Mouse (Mus musculus): ENCODE data around the gene Kif2c.

DNA sequence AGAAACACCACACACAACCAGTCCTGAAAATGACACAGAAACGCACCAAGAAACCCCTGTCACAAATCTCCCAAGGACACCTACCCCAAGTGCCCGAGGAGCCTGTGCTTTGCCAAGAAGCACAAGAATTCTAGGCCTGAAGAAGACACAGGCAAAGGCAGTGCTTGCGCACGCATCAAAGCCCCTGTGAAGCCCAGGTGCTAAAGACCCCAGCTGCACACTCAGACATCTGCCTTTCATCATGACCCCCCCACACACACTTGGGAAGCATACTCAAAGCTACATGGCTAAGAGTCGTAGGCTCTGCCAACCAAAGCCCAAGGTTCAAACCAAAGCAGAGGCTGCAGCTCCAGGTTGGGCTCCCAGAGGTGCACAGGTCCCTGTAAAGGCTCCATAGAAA is 66.8 kb downstream of the Kif2c start:
- no peak for TF ChIP-seq CTCF (IDR thresholded peaks at IDR 0.05; ENCODE audit: borderline replicate concordance, insufficient read depth, low read depth, low read length)
- TF ChIP-seq POLR2A (IDR thresholded peaks at IDR 0.05; ENCODE audit: borderline replicate concordance, insufficient read depth, low read length) = no peak

Data from cerebellum, adult 2 months (tissue).